Comparison of ENCODE assay signal across 13 mouse cellular contexts in genomic region chr3:96931261-96931681, GRCm38 (mm10). TPM values are rescaled to one million over a fixed set of nuclear protein-coding genes. Genes with fewer than 3 reads are reported as not detected.
DNase-seq lines count a peak whose midpoint lies in the region; ATAC-seq and TF ChIP-seq lines count a peak whose summit lies in the region.
"Had no signal": no experiment of that assay in that cellular context is flagged by ENCODE, and none has a peak within 500 bp of the region (broad histone marks: within the 10 kb centered on the region; RNA-seq: fewer than 3 reads in every experiment).

No protein-coding gene starts in this region.

- no peak for TF ChIP-seq CTCF in brain, embryonic 14.5 days (IDR thresholded peaks at IDR 0.05; ENCODE audit: borderline replicate concordance, extremely low read depth, insufficient read depth, insufficient read length)

- no peak for TF ChIP-seq POLR2A in brain, embryonic 14.5 days (IDR thresholded peaks at IDR 0.05; ENCODE audit: borderline replicate concordance, extremely low read depth, insufficient read depth, insufficient read length, poor library complexity, severe bottlenecking)

- no peak overlapping the region for H3K9ac ChIP-seq in forebrain, embryonic 11.5 days (ENCODE audit: low read length)
- H3K9ac ChIP-seq in midbrain, embryonic 12.5 days (replicated peaks), result no peak overlapping the region
- H3K9ac ChIP-seq: liver, postnatal 0 days had no signal

- H3K27me3 ChIP-seq in heart, embryonic 10.5 days (ENCODE audit: insufficient read depth, poor library complexity, severe bottlenecking), result peaks cover 28% of the 10 kb centered on the region; the same call in 1 of the 2 replicates
- no peaks in the 10 kb centered on the region for H3K27me3 ChIP-seq in forebrain, embryonic 11.5 days (ENCODE audit: control insufficient read depth, insufficient read depth, low read length)
- H3K27me3 ChIP-seq in midbrain, embryonic 12.5 days, result peaks cover 35% of the 10 kb centered on the region

- H3K4me3 ChIP-seq in heart, embryonic 10.5 days, result no peak overlapping the region
- no peak overlapping the region for H3K4me3 ChIP-seq in forebrain, embryonic 11.5 days (ENCODE audit: low read depth, low read length)
- no peak overlapping the region for H3K4me3 ChIP-seq in midbrain, embryonic 12.5 days

- DNase-seq in heart, embryonic 10.5 days (ENCODE audit: low spot score), result no peak
- no peak for DNase-seq in heart, adult 9 months (ENCODE audit: low spot score in 2 of 2)
- peak; percentile 46 for DNase-seq in brain, embryonic 14.5 days (ENCODE audit: low read depth)
- peak; percentile 63 for DNase-seq in forebrain, embryonic 11.5 days (ENCODE audit: low spot score)
- no peak for DNase-seq in layer of hippocampus, adult 8-10 months (ENCODE audit: low spot score in 2 of 2)
- no peak for DNase-seq in left cerebral cortex, postnatal 10 days (ENCODE audit: extremely low spot score in 1 of 2, low spot score in 2 of 2)
- DNase-seq: B cell, adult 2 months; cerebellum, adult 9-11 months; liver, postnatal 0 days had no signal

- H3K4me2 ChIP-seq in forebrain, embryonic 11.5 days (ENCODE audit: low read depth, low read length, severe bottlenecking), result no peak overlapping the region; the same call in 1 of the 2 replicates
- peak overlapping the region; percentile 21 for H3K4me2 ChIP-seq in midbrain, embryonic 12.5 days (replicated peaks)

- no peaks in the 10 kb centered on the region for H3K36me3 ChIP-seq in heart, embryonic 10.5 days
- H3K36me3 ChIP-seq in forebrain, embryonic 11.5 days (ENCODE audit: control insufficient read depth, insufficient read depth, low read length), result no peaks in the 10 kb centered on the region
- H3K36me3 ChIP-seq in midbrain, embryonic 12.5 days, result no peaks in the 10 kb centered on the region

- peak; percentile 70 for ATAC-seq in forebrain, embryonic 11.5 days (replicated peaks; ENCODE audit: low FRiP score)
- peak; percentile 63 for ATAC-seq in midbrain, embryonic 12.5 days (ENCODE audit: low FRiP score, low read depth)
- no peak for ATAC-seq in frontal cortex, adult (ENCODE audit: low TSS enrichment)
- ATAC-seq: liver, postnatal 0 days had no signal

- no peaks in the 10 kb centered on the region for H3K9me3 ChIP-seq in heart, embryonic 10.5 days
- no peaks in the 10 kb centered on the region for H3K9me3 ChIP-seq in forebrain, embryonic 11.5 days (ENCODE audit: control insufficient read depth, low read length)
- no peaks in the 10 kb centered on the region for H3K9me3 ChIP-seq in midbrain, embryonic 12.5 days

- H3K4me1 ChIP-seq in heart, embryonic 10.5 days, result peaks cover 13% of the 10 kb centered on the region
- H3K4me1 ChIP-seq in forebrain, embryonic 11.5 days (replicated peaks; ENCODE audit: control insufficient read depth, insufficient read depth, low read length), result peaks cover 8% of the 10 kb centered on the region; the same call in 1 of the 2 replicates
- H3K4me1 ChIP-seq in midbrain, embryonic 12.5 days, result peaks cover 12% of the 10 kb centered on the region

- peak overlapping the region; percentile 4; the same call in 1 of the 2 replicates for H3K27ac ChIP-seq in heart, embryonic 10.5 days
- 0 out of 2 replicates have a peak overlapping the region, but pooled peaks have one; percentile 25 for H3K27ac ChIP-seq in forebrain, embryonic 11.5 days (ENCODE audit: low read depth, low read length)
- no peak overlapping the region for H3K27ac ChIP-seq in midbrain, embryonic 12.5 days (replicated peaks)

- WGBS in heart, embryonic 10.5 days, result 50% methylated on average over 5 of the region's 5 CpGs
- WGBS in forebrain, embryonic 11.5 days, result 9% methylated on average over 5 of the region's 5 CpGs
- WGBS in midbrain, embryonic 12.5 days, result 11% methylated on average over 5 of the region's 5 CpGs

- intact Hi-C loops in left cerebral cortex, postnatal 10 days (cut with DNase I), result no loop called here

RNA-seq across cellular contexts. Expression of gene Gja8, which starts 5.5 kb away (rescaled TPM):
- not detected in 2 replicates for polyA plus RNA-seq in heart, embryonic 10.5 days (2016; fragmentation: Nextera tagmentation; extraction: Ambion mirVana)
- not detected in 2 replicates for polyA plus RNA-seq in brain, embryonic 14.5 days (2012; rRNA removed)
- polyA plus RNA-seq in forebrain, embryonic 11.5 days (2014; fragmentation: Nextera tagmentation; extraction: Ambion mirVana), result not detected in 2 replicates
- 0.03 TPM in 1 of 2 replicates, not detected in the other for polyA plus RNA-seq in midbrain, embryonic 12.5 days (2016; fragmentation: Nextera tagmentation; extraction: Ambion mirVana)
- not detected for total RNA-seq in layer of hippocampus, adult 8-10 months (2022)
- total RNA-seq in left cerebral cortex, postnatal 10 days (2021), result not detected
- polyA plus RNA-seq: intestine, embryonic 14.5 days; liver, postnatal 0 days; stomach, embryonic 14.5 days had no signal

RNA-seq across cellular contexts. Expression of gene Gpr89, which starts 26.1 kb away (rescaled TPM):
- 31.7 and 37.8 TPM in 2 replicates for polyA plus RNA-seq in heart, embryonic 10.5 days (2016; fragmentation: Nextera tagmentation; extraction: Ambion mirVana)
- 14.5 and 15.6 TPM in 2 replicates for polyA plus RNA-seq in brain, embryonic 14.5 days (2012; rRNA removed)
- 35.4 and 36.0 TPM in 2 replicates for polyA plus RNA-seq in forebrain, embryonic 11.5 days (2014; fragmentation: Nextera tagmentation; extraction: Ambion mirVana)
- polyA plus RNA-seq in midbrain, embryonic 12.5 days (2016; fragmentation: Nextera tagmentation; extraction: Ambion mirVana), result 34.0 and 41.3 TPM in 2 replicates
- total RNA-seq in layer of hippocampus, adult 8-10 months (2022), result 10 to 100 TPM; 37.0 to 45.8 (median 44.7) TPM
- total RNA-seq in left cerebral cortex, postnatal 10 days (2021), result 10 to 100 TPM; 43.8 to 45.9 TPM

RNA-seq across cellular contexts. Expression of gene Gja5, which starts 26.8 kb away (rescaled TPM):
- polyA plus RNA-seq in heart, embryonic 10.5 days (2016; fragmentation: Nextera tagmentation; extraction: Ambion mirVana), result 57.3 and 133 TPM in 2 replicates
- polyA plus RNA-seq in brain, embryonic 14.5 days (2012; rRNA removed), result 1.7 and 2.9 TPM in 2 replicates
- polyA plus RNA-seq in forebrain, embryonic 11.5 days (2014; fragmentation: Nextera tagmentation; extraction: Ambion mirVana), result 2.5 TPM in 2 replicates
- polyA plus RNA-seq in midbrain, embryonic 12.5 days (2016; fragmentation: Nextera tagmentation; extraction: Ambion mirVana), result 4.7 and 5.4 TPM in 2 replicates
- 1 to 10 TPM in 1 of 4 experiments, under 1 TPM in 3; 0.39 to 1.3 (median 0.62) TPM for total RNA-seq in layer of hippocampus, adult 8-10 months (2022)
- 1 to 10 TPM; 2.2 to 2.8 TPM for total RNA-seq in left cerebral cortex, postnatal 10 days (2021)

Comparison
In these comparisons a context has a peak if more than half of its experiments do, and no peak if none do; other contexts are left out.
1. DNase-seq: peak in brain, embryonic 14.5 days (single experiment) and forebrain, embryonic 11.5 days (single experiment); none in heart, embryonic 10.5 days (single experiment), heart, adult 9 months (0 of 2), layer of hippocampus, adult 8-10 months (0 of 2) and left cerebral cortex, postnatal 10 days (0 of 2).